Mouse (Mus musculus) forebrain, embryonic 11.5 days (tissue): ENCODE results near the gene Nt5c3b. TPM values are rescaled to one million over a fixed set of nuclear protein-coding genes. Genes with fewer than 3 reads are reported as not detected.

ENCODE experiments used
- ATAC-seq: fragments of 200-750 bp; cut with Nextera tagmentation; replicated peaks from 2 replicates; pipeline ENCODE4 v1.8.0; 2017; ENCODE audit warnings: moderate TSS enrichment; ENCODE audit not compliant: low FRiP score
- DNase-seq: peaks from one replicate; pipeline ENCODE4 v3.0.0-alpha.2; 2017; ENCODE audit warnings: low spot score
- H3K27ac ChIP-seq: fragments of 300-500 bp; sonication (generic); 2 replicates; pipeline ENCODE4 v1.5.1; 2014; ENCODE audit warnings: low read depth, low read length
- H3K27me3 ChIP-seq: fragments of 300-500 bp; sonication (generic); 2 replicates; pipeline ENCODE4 v1.6.1; 2014; ENCODE audit warnings: mild to moderate bottlenecking, low read length, mixed read lengths; ENCODE audit not compliant: control insufficient read depth, insufficient read depth
- H3K36me3 ChIP-seq: fragments of 300-500 bp; sonication (generic); 2 replicates; pipeline ENCODE4 v1.6.1; 2014; ENCODE audit warnings: mild to moderate bottlenecking, low read length, moderate library complexity, mixed read lengths; ENCODE audit not compliant: control insufficient read depth, insufficient read depth
- H3K4me1 ChIP-seq: fragments of 300-500 bp; sonication (generic); replicated peaks from 2 replicates; pipeline ENCODE4 v1.6.1; 2014; ENCODE audit warnings: low read length, mixed read lengths; ENCODE audit not compliant: control insufficient read depth, insufficient read depth
- H3K4me2 ChIP-seq: fragments of 300-500 bp; sonication (generic); 2 replicates; pipeline ENCODE4 v1.6.1; 2014; ENCODE audit warnings: low read depth, mild to moderate bottlenecking, low read length, moderate library complexity, mixed read lengths; ENCODE audit not compliant: severe bottlenecking
- H3K4me3 ChIP-seq: fragments of 300-500 bp; sonication (generic); 2 replicates; pipeline ENCODE4 v1.5.1; 2014; ENCODE audit warnings: low read depth, low read length
- H3K9ac ChIP-seq: fragments of 300-500 bp; sonication (generic); 2 replicates; pipeline ENCODE4 v1.6.1; 2014; ENCODE audit warnings: low read length
- H3K9me3 ChIP-seq: fragments of 300-500 bp; sonication (generic); 2 replicates; pipeline ENCODE4 v1.6.1; 2016; ENCODE audit warnings: low read length, mixed read lengths; ENCODE audit not compliant: control insufficient read depth
- WGBS: fragments of 180-500 bp; shearing (Covaris S2); extraction: QIAGEN DNeasy Blood & Tissue Kit; methylation state at CpG from one replicate; pipeline ENCODE4 v1.1.7; 2014; 5-methylcytosine and 5-hydroxymethylcytosine counted together
- polyA plus RNA-seq: library from polyadenylated mRNA; unstranded; fragments of >200 nt; fragmentation: Nextera tagmentation; extraction: Ambion mirVana; gene quantifications from 2 replicates; pipeline ENCODE4 v1.2.1, GENCODE M21; 2014

Nt5c3b gene
- polyA plus RNA-seq, 1 experiment from 2014 or later: 104 TPM

DNA sequence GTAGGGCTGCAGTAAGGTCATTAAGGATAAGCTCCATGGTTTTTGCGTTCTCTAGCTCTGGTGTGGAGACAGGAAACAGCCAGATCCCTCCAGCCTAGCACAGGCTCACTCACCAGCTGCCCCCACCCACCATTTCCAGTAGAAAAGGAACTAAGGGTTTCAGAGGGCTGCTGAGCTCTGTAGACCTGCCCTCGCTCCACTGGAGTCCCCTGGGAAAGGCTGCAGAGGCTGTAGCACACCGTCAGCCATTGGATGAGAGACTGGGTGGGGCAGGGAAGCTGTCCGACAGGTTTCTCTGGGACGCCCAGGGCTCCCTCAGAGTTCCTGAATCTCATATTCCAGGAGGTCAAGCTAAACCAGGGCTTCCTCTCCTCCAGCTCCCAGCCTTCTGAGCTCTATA lies 55.0 kb downstream of the Nt5c3b start:
- ATAC-seq (no peak), DNase-seq (no peak)
- Histone ChIP-seq H3K4me3 (no peak overlapping the region), H3K9me3 (no peaks in the 10 kb centered on the region), H3K27me3 (no peaks in the 10 kb centered on the region), H3K4me2 (no peak overlapping the region), H3K27ac (no peak overlapping the region), H3K36me3 (no peaks in the 10 kb centered on the region), H3K9ac (no peak overlapping the region), H3K4me1 (no peaks in the 10 kb centered on the region)
- 49% methylated on average over 5 of the region's 5 CpGs for WGBS

DNA sequence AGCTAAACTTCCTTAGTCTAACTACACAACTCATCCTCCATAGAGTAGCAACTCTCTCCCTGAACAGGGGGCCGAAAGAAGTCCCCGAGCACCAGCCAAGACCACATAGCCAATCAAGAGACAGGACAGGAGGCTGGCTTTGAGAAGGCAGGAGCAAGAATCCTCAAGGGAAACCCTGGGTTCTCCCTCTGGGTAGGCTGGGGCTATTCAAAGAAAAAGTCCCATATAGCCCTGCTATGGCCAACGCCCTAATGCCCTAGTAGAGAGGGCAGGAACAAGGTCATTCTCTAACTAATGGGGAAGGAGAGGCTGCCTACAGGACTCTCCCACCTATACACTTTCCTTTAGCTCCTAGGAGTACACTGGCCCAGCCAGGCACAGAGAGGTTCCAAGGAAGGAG lies 56.6 kb downstream of the Nt5c3b start:
- Histone ChIP-seq H3K36me3 (no peaks in the 10 kb centered on the region), H3K9me3 (no peaks in the 10 kb centered on the region), H3K4me2 (no peak overlapping the region), H3K4me1 (no peaks in the 10 kb centered on the region), H3K27me3 (no peaks in the 10 kb centered on the region), H3K27ac (no peak overlapping the region), H3K4me3 (no peak overlapping the region), H3K9ac (no peak overlapping the region)
- ATAC-seq (no peak), DNase-seq (no peak)
- 89% methylated on average over 3 of the region's 3 CpGs for WGBS

DNA sequence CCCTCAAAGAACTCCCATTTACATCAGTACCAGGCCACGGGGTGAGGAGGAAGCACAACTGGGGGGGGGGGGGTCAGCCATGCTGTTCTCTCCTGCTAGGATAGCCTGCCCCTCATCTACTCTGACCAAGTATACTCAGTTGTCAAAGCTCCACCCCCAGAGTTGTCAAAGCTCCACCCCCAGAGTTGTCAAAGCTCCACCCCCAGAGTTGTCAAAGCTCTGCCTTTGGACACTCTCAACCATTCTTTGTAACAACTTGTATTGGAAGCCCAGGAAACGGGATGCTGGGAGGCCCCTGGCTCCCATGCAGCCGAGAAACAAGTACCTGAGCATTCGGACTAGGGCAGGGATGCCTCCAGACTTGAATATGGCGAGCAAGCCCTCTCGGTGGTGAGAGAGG lies 58.9 kb downstream of the Nt5c3b start:
- DNase-seq (no peak), ATAC-seq (no peak)
- Histone ChIP-seq H3K27ac (no peak overlapping the region), H3K9me3 (no peaks in the 10 kb centered on the region), H3K4me3 (no peak overlapping the region), H3K4me2 (no peak overlapping the region), H3K27me3 (no peaks in the 10 kb centered on the region), H3K9ac (no peak overlapping the region), H3K4me1 (no peaks in the 10 kb centered on the region), H3K36me3 (no peaks in the 10 kb centered on the region)
- 79% methylated on average over 6 of the region's 6 CpGs for WGBS

DNA sequence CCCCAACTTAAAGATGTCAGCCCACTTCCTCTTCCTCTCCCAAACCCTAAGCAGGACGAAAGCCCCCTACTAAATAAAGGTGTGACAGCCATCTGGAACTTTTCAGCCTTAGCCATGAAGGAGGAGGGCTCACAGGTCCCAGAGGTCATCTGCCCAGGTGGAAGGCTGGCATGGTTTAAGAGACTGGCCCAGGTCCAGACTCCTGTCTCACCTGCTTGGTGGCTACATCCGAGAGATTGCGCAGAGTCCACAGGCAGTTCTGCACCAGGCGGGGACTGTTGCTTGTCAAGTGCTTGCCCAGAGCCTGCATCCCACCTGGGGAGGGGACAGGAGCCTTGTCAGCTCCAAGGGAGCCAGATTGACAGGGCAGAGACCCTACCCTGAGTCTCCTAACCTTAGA lies 62.3 kb downstream of the Nt5c3b start:
- Histone ChIP-seq H3K9ac (no peak overlapping the region), H3K27ac (no peak overlapping the region), H3K4me1 (no peaks in the 10 kb centered on the region), H3K4me2 (no peak overlapping the region), H3K36me3 (no peaks in the 10 kb centered on the region), H3K9me3 (no peaks in the 10 kb centered on the region), H3K27me3 (no peaks in the 10 kb centered on the region), H3K4me3 (no peak overlapping the region)
- DNase-seq (no peak), ATAC-seq (no peak)
- 89% methylated on average over 4 of the region's 4 CpGs for whole genome bisulfite sequencing

DNA sequence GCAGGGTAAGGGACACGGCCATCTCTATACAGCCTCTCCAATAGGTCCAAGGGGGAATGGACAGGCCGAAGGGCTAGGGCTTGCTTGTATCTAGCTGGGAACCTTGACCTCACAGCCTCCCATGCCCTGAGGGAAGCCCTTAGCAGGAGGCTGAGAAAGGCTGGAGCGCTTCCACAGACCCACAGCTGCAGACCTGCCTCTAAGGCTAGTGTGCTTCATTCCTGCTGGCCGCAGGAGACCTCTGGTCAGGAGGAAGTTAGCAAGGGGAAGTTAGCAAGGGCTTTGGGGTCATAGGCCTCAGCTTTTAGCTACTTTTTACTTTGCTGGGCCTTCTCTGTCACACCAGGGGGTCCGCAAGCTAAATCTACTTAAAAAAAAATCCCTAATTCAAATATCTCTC lies 63.2 kb downstream of the Nt5c3b start:
- no peaks in the 10 kb centered on the region for H3K36me3 ChIP-seq
- no peak for DNase-seq

DNA sequence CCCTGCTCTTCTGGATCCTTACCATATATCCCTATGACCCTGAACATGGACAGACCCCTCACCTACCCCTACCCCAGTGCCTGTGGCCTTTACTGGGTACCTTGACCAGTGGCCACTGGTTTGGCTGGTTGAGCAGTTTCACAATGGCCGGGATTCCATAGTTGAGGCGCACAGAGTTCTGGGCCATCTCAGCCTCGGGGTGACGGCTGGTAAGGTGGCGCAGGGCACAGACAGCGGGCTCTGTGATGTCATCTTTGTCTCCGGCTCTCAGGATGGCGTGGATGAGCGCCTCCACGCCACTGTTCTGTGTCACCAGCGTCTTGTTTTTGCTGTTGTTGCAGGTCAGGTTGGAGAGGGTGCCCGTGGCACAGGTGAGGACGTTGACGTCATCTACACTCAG lies 63.6 kb downstream of the Nt5c3b start:
- 96% methylated on average over 14 of the region's 14 CpGs for WGBS
- DNase-seq (no peak), ATAC-seq (no peak)
- H3K27ac ChIP-seq: no peak overlapping the region
- H3K9me3 ChIP-seq: no peaks in the 10 kb centered on the region
- no peak overlapping the region for H3K9ac ChIP-seq
- no peaks in the 10 kb centered on the region for H3K4me1 ChIP-seq
- H3K27me3 ChIP-seq: no peaks in the 10 kb centered on the region
- H3K4me2 ChIP-seq: no peak overlapping the region
- H3K4me3 ChIP-seq: no peak overlapping the region
- H3K36me3 ChIP-seq: no peaks in the 10 kb centered on the region

More for the DNA sequence above, 63.2 kb downstream of the Nt5c3b start:
- Histone ChIP-seq H3K4me2 (no peak overlapping the region), H3K4me3 (no peak overlapping the region), H3K4me1 (no peaks in the 10 kb centered on the region), H3K9me3 (no peaks in the 10 kb centered on the region), H3K27ac (no peak overlapping the region), H3K9ac (no peak overlapping the region), H3K27me3 (no peaks in the 10 kb centered on the region)
- WGBS: 89% methylated on average over 5 of the region's 5 CpGs
- ATAC-seq: no peak

DNA sequence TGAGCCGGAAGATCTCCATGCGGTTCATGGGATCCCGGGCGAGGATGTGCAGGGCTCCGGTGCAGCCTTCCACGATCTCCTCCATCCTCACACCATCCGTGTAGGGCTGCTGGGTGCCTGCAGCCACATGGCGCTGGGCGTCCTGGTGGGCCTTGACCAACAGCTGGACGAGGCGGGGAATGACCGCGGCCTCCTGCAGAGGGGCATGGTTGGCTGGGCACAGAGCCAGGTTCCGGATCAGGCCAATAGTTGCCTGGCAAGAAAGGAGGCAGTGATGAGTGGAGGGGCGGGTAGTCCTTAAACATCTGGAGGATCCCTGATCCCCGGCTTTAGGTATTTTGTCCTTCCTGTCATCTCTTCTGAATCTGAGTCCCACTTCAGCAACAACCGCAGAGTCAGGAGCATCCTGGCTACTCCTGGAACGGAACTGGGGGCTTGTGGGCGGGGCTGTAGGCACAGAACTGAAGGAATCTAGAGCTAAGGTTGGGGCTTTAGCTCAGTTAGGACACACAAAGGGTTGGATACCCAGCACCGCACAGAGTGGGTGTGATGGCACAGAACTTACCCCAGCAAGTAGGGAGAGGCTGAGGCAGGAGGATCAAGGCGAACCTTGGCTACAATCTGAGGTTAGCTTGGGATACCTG lies 64.7 kb downstream of the Nt5c3b start:
- no peaks in the 10 kb centered on the region for H3K27me3 ChIP-seq
- 93% methylated on average over 21 of the region's 21 CpGs for WGBS
- no peaks in the 10 kb centered on the region for H3K9me3 ChIP-seq
- ATAC-seq (no peak), DNase-seq (no peak)
- H3K36me3 ChIP-seq: no peaks in the 10 kb centered on the region
- H3K9ac ChIP-seq: no peak overlapping the region
- H3K4me2 ChIP-seq: no peak overlapping the region
- no peak overlapping the region for H3K4me3 ChIP-seq
- H3K27ac ChIP-seq: no peak overlapping the region
- H3K4me1 ChIP-seq: no peaks in the 10 kb centered on the region

DNA sequence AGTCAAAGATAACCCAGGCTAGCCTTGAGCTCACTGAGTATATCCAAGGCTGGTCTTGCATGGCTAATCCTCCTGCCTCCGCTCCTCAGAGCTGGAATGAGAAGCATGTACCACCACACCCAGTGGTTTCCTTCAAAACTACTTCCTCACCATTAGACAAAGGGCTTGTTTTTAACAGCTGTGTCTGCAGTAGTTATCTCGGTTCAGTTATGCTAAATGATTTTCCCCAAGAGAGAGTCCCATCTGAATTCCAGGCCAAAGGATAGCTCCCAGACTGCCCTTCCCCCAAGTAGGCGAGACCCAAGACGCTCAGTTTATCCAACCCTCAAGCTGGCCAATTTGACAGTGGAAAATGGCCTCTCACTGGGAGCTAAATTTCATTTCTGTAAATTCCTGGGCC lies 65.6 kb downstream of the Nt5c3b start:
- no peak overlapping the region for H3K4me3 ChIP-seq
- no peak overlapping the region for H3K9ac ChIP-seq
- 94% methylated on average over 4 of the region's 4 CpGs for WGBS
- no peaks in the 10 kb centered on the region for H3K9me3 ChIP-seq
- no peaks in the 10 kb centered on the region for H3K27me3 ChIP-seq
- no peaks in the 10 kb centered on the region for H3K36me3 ChIP-seq
- no peak overlapping the region for H3K4me2 ChIP-seq
- ATAC-seq (no peak), DNase-seq (no peak)
- H3K4me1 ChIP-seq: no peaks in the 10 kb centered on the region
- H3K27ac ChIP-seq: no peak overlapping the region

DNA sequence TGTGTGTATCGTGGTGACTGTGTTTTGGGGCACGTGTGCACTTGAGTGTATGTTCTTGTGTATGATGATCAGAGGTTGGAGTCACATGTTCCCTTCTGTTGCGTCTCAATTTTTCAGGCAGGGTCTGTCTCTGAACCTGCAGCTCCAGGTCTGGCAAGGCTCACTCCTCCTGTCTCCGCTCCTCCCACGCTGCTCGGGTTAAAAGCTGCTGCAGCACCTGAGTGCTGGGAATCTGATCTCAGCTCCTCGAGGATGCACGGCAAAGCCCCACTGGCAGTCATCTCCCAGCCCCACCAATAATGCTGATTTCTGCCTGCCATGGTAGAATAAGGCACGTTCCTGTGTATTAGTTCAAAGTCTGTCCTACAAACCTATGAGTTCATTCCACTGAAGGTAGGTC lies 66.5 kb downstream of the Nt5c3b start:
- no peak overlapping the region for H3K4me2 ChIP-seq
- H3K9ac ChIP-seq: no peak overlapping the region
- no peaks in the 10 kb centered on the region for H3K4me1 ChIP-seq
- H3K27me3 ChIP-seq: no peaks in the 10 kb centered on the region
- WGBS: 87% methylated on average over 9 of the region's 9 CpGs
- DNase-seq (no peak), ATAC-seq (no peak)
- H3K27ac ChIP-seq: no peak overlapping the region
- no peaks in the 10 kb centered on the region for H3K36me3 ChIP-seq
- H3K4me3 ChIP-seq: no peak overlapping the region
- H3K9me3 ChIP-seq: no peaks in the 10 kb centered on the region
